Comparison of ENCODE assay signal across 32 mouse cellular contexts in the genomic region with DNA sequence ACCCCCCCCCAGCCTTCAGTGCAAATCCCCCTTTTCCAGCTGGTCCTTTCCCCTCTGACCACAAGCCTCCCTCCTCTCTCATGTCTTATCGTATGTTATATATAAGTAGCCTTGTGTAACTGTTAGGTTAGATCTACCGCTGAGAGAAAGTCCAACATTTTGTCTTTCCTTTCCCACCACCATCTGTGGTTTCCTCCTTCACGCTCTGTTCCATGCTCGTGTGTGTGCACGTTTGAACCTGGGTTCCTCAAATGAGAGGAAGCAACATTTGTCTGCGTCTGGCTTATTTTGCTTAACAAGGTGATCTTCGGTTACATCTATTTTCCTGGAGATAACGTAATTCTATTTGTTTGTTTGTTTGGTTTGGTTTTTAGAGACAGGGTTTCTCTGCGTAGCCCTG. TPM values are rescaled to one million over a fixed set of nuclear protein-coding genes. Genes with fewer than 3 reads are reported as not detected.
A peak's percentile ranks its signal among the peaks of the same experiment; 100 is the strongest.
DNase-seq lines count a peak whose midpoint lies in the region; ATAC-seq and TF ChIP-seq lines count a peak whose summit lies in the region.
"Had no signal": no experiment of that assay in that cellular context is flagged by ENCODE, and none has a peak within 500 bp of the region (broad histone marks: within the 10 kb centered on the region; RNA-seq: fewer than 3 reads in every experiment).

No protein-coding gene starts in this region.

- H3K4me3 ChIP-seq in CH12.LX (replicated peaks in 1 of 3; ENCODE audit: low read depth in 2 of 3, low read length in 2 of 3, poor library complexity in 1 of 3): no peak overlapping the region
- no peak overlapping the region for H3K4me3 ChIP-seq in forebrain, embryonic 12.5 days (replicated peaks)
- H3K4me3 ChIP-seq: forebrain, embryonic 10.5 days; gastrocnemius, adult 2 months; heart, embryonic 12.5 days; heart, embryonic 15.5 days; hindbrain, embryonic 12.5 days; hindbrain, embryonic 15.5 days had no signal

- DNase-seq in CH12.LX (ENCODE audit: extremely low read depth): no peak
- DNase-seq in splenic B cell, adult 2 months (ENCODE audit: low read depth, low spot score): peak; percentile 69
- no peak for DNase-seq in ovary, postnatal 14 days (ENCODE audit: low spot score)
- no peak for DNase-seq in spleen, postnatal 14 days (ENCODE audit: low spot score in 2 of 2)
- DNase-seq: adrenal gland, postnatal 10 days; adrenal gland, postnatal 36 days; cerebellum, adult 11-12 months; cerebellum, adult 8-10 months; cerebellum, postnatal 10 days; cerebellum, postnatal 36 days; forebrain, postnatal 0 days; gastrocnemius, adult 2 months; gastrocnemius, postnatal 14 days; heart, adult 18-20 months; heart, postnatal 10 days had no signal

- TF ChIP-seq CTCF in CH12.LX (conservative IDR thresholded peaks at IDR 0.05 in 1 of 2, IDR thresholded peaks at IDR 0.05 in 1 of 2; ENCODE audit: low read depth in 2 of 2, low read length in 2 of 2): no peak

- no peak overlapping the region for H3K27ac ChIP-seq in CH12.LX (ENCODE audit: insufficient read depth, low read depth)
- H3K27ac ChIP-seq in forebrain, embryonic 12.5 days: no peak overlapping the region
- H3K27ac ChIP-seq: forebrain, embryonic 10.5 days; gastrocnemius, adult 2 months; heart, embryonic 15.5 days; hindbrain, embryonic 12.5 days; hindbrain, embryonic 15.5 days had no signal

- H3K36me3 ChIP-seq in CH12.LX (replicated peaks in 1 of 2; ENCODE audit: control insufficient read depth in 1 of 2, insufficient read depth in 1 of 2, low read length in 1 of 2): no peaks in the 10 kb centered on the region
- no peaks in the 10 kb centered on the region for H3K36me3 ChIP-seq in splenic B cell, adult 2 months (ENCODE audit: control insufficient read depth, insufficient read depth, low read length, poor library complexity, severe bottlenecking)
- no peaks in the 10 kb centered on the region for H3K36me3 ChIP-seq in forebrain, embryonic 12.5 days (replicated peaks)
- H3K36me3 ChIP-seq: forebrain, embryonic 10.5 days; G1E; heart, embryonic 12.5 days; heart, embryonic 15.5 days; hindbrain, embryonic 12.5 days; hindbrain, embryonic 15.5 days had no signal

- peaks cover 6 to 16% of the 10 kb centered on the region in 2 experiments for H3K4me1 ChIP-seq in CH12.LX (ENCODE audit: control insufficient read depth in 1 of 2, insufficient read depth in 2 of 2)
- no peaks in the 10 kb centered on the region; the same call in 1 of the 2 replicates for H3K4me1 ChIP-seq in forebrain, embryonic 12.5 days
- H3K4me1 ChIP-seq: heart, embryonic 12.5 days; heart, embryonic 15.5 days; hindbrain, embryonic 12.5 days; hindbrain, embryonic 15.5 days had no signal

- TF ChIP-seq POLR2A in CH12.LX (IDR thresholded peaks at IDR 0.05; ENCODE audit: low read depth, low read length): no peak

- WGBS in forebrain, embryonic 12.5 days: 93% methylated on average over 9 of the region's 9 CpGs

- TF ChIP-seq EP300 in CH12.LX (IDR thresholded peaks at IDR 0.05; ENCODE audit: low read length): no peak

- no peak for TF ChIP-seq RAD21 in CH12.LX (IDR thresholded peaks at IDR 0.05; ENCODE audit: low read depth, low read length)

- dilution Hi-C loops in CH12.LX (cut with MboI; ENCODE audit: extremely low pct_ligation_motif_present, extremely low pct_unique_long_range_greater_than_20kb, low sequenced_read_pairs): no loop called here

- peak; percentile 63 for ATAC-seq in common myeloid progenitor, adult 5-6 weeks (replicated peaks; ENCODE audit: low read depth, poor library complexity, severe bottlenecking)
- ATAC-seq in megakaryocyte progenitor cell, adult 5-6 weeks (replicated peaks; ENCODE audit: poor library complexity): peak; percentile 50
- no peak for ATAC-seq in forebrain, embryonic 12.5 days (ENCODE audit: low FRiP score)
- ATAC-seq: forebrain, embryonic 14.5 days; forebrain, postnatal 0 days; Patski had no signal

- H3K79me2 ChIP-seq in CH12.LX (replicated peaks; ENCODE audit: control insufficient read depth, extremely low read depth, insufficient read depth, poor library complexity, severe bottlenecking): no peaks in the 10 kb centered on the region

- H3K9ac ChIP-seq in CH12.LX (ENCODE audit: insufficient read depth, low read depth): no peak overlapping the region
- no peak overlapping the region for H3K9ac ChIP-seq in forebrain, embryonic 12.5 days
- H3K9ac ChIP-seq: forebrain, postnatal 0 days; heart, embryonic 12.5 days; heart, embryonic 15.5 days; hindbrain, embryonic 12.5 days; hindbrain, embryonic 15.5 days had no signal

- no peak overlapping the region for H3K4me2 ChIP-seq in CH12.LX (ENCODE audit: insufficient read depth, low read depth, poor library complexity, severe bottlenecking)
- no peak overlapping the region for H3K4me2 ChIP-seq in forebrain, embryonic 12.5 days
- H3K4me2 ChIP-seq: heart, embryonic 12.5 days; heart, embryonic 15.5 days; hindbrain, embryonic 12.5 days; hindbrain, embryonic 15.5 days had no signal

- in situ Hi-C loops in CH12.LX (cut with MboI; ENCODE audit: low pct_ligation_motif_present, low pct_unique_long_range_greater_than_20kb, low sequenced_read_pairs): no loop called here

- H3K9me3 ChIP-seq in CH12.LX (replicated peaks; ENCODE audit: low read length): peaks cover 3% of the 10 kb centered on the region
- no peaks in the 10 kb centered on the region for H3K9me3 ChIP-seq in forebrain, embryonic 12.5 days
- H3K9me3 ChIP-seq: forebrain, embryonic 10.5 days; heart, embryonic 12.5 days; heart, embryonic 15.5 days; hindbrain, embryonic 12.5 days; hindbrain, embryonic 15.5 days had no signal

- peaks cover 3% of the 10 kb centered on the region for H3K27me3 ChIP-seq in CH12.LX (replicated peaks)
- H3K27me3 ChIP-seq in splenic B cell, adult 2 months (ENCODE audit: control insufficient read depth, insufficient read depth, low read length, poor library complexity, severe bottlenecking): no peaks in the 10 kb centered on the region
- no peaks in the 10 kb centered on the region for H3K27me3 ChIP-seq in forebrain, embryonic 12.5 days
- H3K27me3 ChIP-seq: heart, embryonic 12.5 days; heart, embryonic 15.5 days; hindbrain, embryonic 12.5 days; hindbrain, embryonic 15.5 days; Patski had no signal

TF ChIP-seq in CH12.LX, 34 proteins besides CTCF, POLR2A, EP300 and RAD21:
- TF ChIP-seq HCFC1 (IDR thresholded peaks at IDR 0.05; ENCODE audit: low read depth, low read length) (no peak), BHLHE40 (IDR thresholded peaks at IDR 0.05; ENCODE audit: low read depth, low read length) (peak; percentile 36), ZKSCAN1 (IDR thresholded peaks at IDR 0.05; ENCODE audit: borderline replicate concordance, low read depth, low read length) (no peak), CHD1 (IDR thresholded peaks at IDR 0.05; ENCODE audit: low read depth, low read length) (no peak)

RNA-seq across cellular contexts. Expression of a gene that starts 21.8 kb away (rescaled TPM):
- total RNA-seq in CH12.LX (2012; rRNA removed) (46.4 and 64.9 TPM in 2 replicates), CH12.LX (2014; rRNA removed) (19.8 and 23.6 TPM in 2 replicates)
- polyA plus RNA-seq in CH12.LX (2012; ENCODE audit: insufficient read length, low read depth): 17.8 and 18.2 TPM in 2 replicates
- 57.2 and 69.8 TPM in 2 replicates for total RNA-seq in common myeloid progenitor, adult 5-6 weeks (2017)
- total RNA-seq in megakaryocyte progenitor cell, adult 5-6 weeks (2015): 25.0 and 29.8 TPM in 2 replicates
- total RNA-seq in megakaryocyte progenitor cell, adult 5-6 weeks (2017): 32.9 and 46.8 TPM in 2 replicates
- 3.6 and 3.9 TPM in 2 replicates for polyA plus RNA-seq in forebrain, embryonic 12.5 days (2016; fragmentation: Nextera tagmentation; extraction: Ambion mirVana)

RNA-seq across cellular contexts. Expression of a gene that starts 25.0 kb away (rescaled TPM):
- total RNA-seq in CH12.LX (2012; rRNA removed): 0.71 and 0.72 TPM in 2 replicates
- not detected in 2 replicates for total RNA-seq in CH12.LX (2014; rRNA removed)
- polyA plus RNA-seq in CH12.LX (2012; ENCODE audit: insufficient read length, low read depth): 0.47 and 0.57 TPM in 2 replicates
- 0.69 TPM in 1 of 2 replicates, not detected in the other for total RNA-seq in common myeloid progenitor, adult 5-6 weeks (2017)
- total RNA-seq in megakaryocyte progenitor cell, adult 5-6 weeks (2015): not detected in 2 replicates
- total RNA-seq in megakaryocyte progenitor cell, adult 5-6 weeks (2017): 0.37 TPM in 1 of 2 replicates, not detected in the other
- not detected in 2 replicates for polyA plus RNA-seq in forebrain, embryonic 12.5 days (2016; fragmentation: Nextera tagmentation; extraction: Ambion mirVana)
- total RNA-seq: G1E had no signal
- polyA plus RNA-seq: embryonic facial prominence, embryonic 11.5 days; forebrain, embryonic 10.5 days; forebrain, embryonic 14.5 days; forebrain, postnatal 0 days; G1E; heart, embryonic 12.5 days; heart, embryonic 15.5 days; hindbrain, embryonic 12.5 days; hindbrain, embryonic 15.5 days had no signal

RNA-seq across cellular contexts. Expression of a gene that starts 27.4 kb away (rescaled TPM):
- not detected in 2 replicates for total RNA-seq in CH12.LX (2012; rRNA removed)
- not detected in 2 replicates for total RNA-seq in CH12.LX (2014; rRNA removed)
- polyA plus RNA-seq in CH12.LX (2012; ENCODE audit: insufficient read length, low read depth): not detected in 2 replicates
- total RNA-seq in common myeloid progenitor, adult 5-6 weeks (2017): not detected in 2 replicates
- not detected in 2 replicates for total RNA-seq in megakaryocyte progenitor cell, adult 5-6 weeks (2015)
- not detected in 2 replicates for total RNA-seq in megakaryocyte progenitor cell, adult 5-6 weeks (2017)
- polyA plus RNA-seq in forebrain, embryonic 12.5 days (2016; fragmentation: Nextera tagmentation; extraction: Ambion mirVana): not detected in 2 replicates
- total RNA-seq: adrenal gland, adult 18-20 months; adrenal gland, postnatal 10 days; adrenal gland, postnatal 36 days; gastrocnemius, adult 2 months; gastrocnemius, postnatal 14 days; gastrocnemius, postnatal 4 days; heart, adult 18-20 months; heart, postnatal 10 days; hematopoietic stem cell, adult 5-6 weeks had no signal
- polyA plus RNA-seq: embryonic facial prominence, embryonic 11.5 days; embryonic facial prominence, embryonic 14.5 days; forebrain, embryonic 14.5 days; G1E; heart, embryonic 12.5 days; heart, embryonic 15.5 days; hindbrain, embryonic 12.5 days; hindbrain, embryonic 15.5 days; intestine, embryonic 14.5 days; Patski had no signal

RNA-seq across cellular contexts. Expression of a gene that starts 40.9 kb away (rescaled TPM):
- 45.3 and 48.2 TPM in 2 replicates for total RNA-seq in CH12.LX (2012; rRNA removed)
- 36.0 and 39.6 TPM in 2 replicates for total RNA-seq in CH12.LX (2014; rRNA removed)
- polyA plus RNA-seq in CH12.LX (2012; ENCODE audit: insufficient read length, low read depth): 53.6 and 55.2 TPM in 2 replicates
- 110 and 112 TPM in 2 replicates for total RNA-seq in common myeloid progenitor, adult 5-6 weeks (2017)
- 49.3 and 57.7 TPM in 2 replicates for total RNA-seq in megakaryocyte progenitor cell, adult 5-6 weeks (2015)
- 66.5 and 79.1 TPM in 2 replicates for total RNA-seq in megakaryocyte progenitor cell, adult 5-6 weeks (2017)
- polyA plus RNA-seq in forebrain, embryonic 12.5 days (2016; fragmentation: Nextera tagmentation; extraction: Ambion mirVana): 23.4 and 24.6 TPM in 2 replicates
